In genomic region chr8:126826328-126827285, GRCm38 (mm10) we compare ENCODE assay signal across 9 mouse cellular contexts.
A peak's percentile ranks its signal among the peaks of the same experiment; 100 is the strongest.
DNase-seq lines count a peak whose midpoint lies in the region; ATAC-seq lines count a peak whose summit lies in the region.
"Had no signal": no experiment of that assay in that cellular context is flagged by ENCODE, and none has a peak within 500 bp of the region (broad histone marks: within the 10 kb centered on the region; RNA-seq: fewer than 3 reads in every experiment).

No protein-coding gene starts in this region.

- H3K36me3 ChIP-seq in embryonic facial prominence, embryonic 13.5 days: no peaks in the 10 kb centered on the region
- H3K36me3 ChIP-seq in heart, embryonic 12.5 days: no peaks in the 10 kb centered on the region
- no peaks in the 10 kb centered on the region for H3K36me3 ChIP-seq in lung, embryonic 15.5 days

- H3K4me2 ChIP-seq in embryonic facial prominence, embryonic 13.5 days: peak overlapping the region; percentile 24; the same call in 1 of the 2 replicates
- H3K4me2 ChIP-seq in heart, embryonic 12.5 days: peak overlapping the region; percentile 47
- H3K4me2 ChIP-seq in lung, embryonic 15.5 days: peak overlapping the region; percentile 17

- ATAC-seq in embryonic facial prominence, embryonic 13.5 days (ENCODE audit: insufficient number of reproducible peaks, insufficient read depth, low FRiP score, low TSS enrichment, low read depth): peak; percentile 74
- ATAC-seq in heart, embryonic 12.5 days (ENCODE audit: insufficient number of reproducible peaks, low FRiP score): peak; percentile 79
- ATAC-seq in lung, embryonic 15.5 days (ENCODE audit: borderline replicate concordance, extremely low read depth, low FRiP score, low TSS enrichment): peak; percentile 83

- DNase-seq in 3134 (ENCODE audit: extremely low read depth, insufficient read length, low spot score) (peak; percentile 76), MN1 (ENCODE audit: low spot score) (peak; percentile 90)
- DNase-seq in kidney, adult 9 months: peak; percentile 85
- DNase-seq in skeletal muscle tissue, adult 2 months (ENCODE audit: low read depth, low spot score): peak; percentile 70
- DNase-seq in cerebellum, adult 9-10 months: no peak

- H3K27ac ChIP-seq in embryonic facial prominence, embryonic 13.5 days: peak overlapping the region; percentile 99
- H3K27ac ChIP-seq in heart, embryonic 12.5 days (ENCODE audit: poor library complexity, severe bottlenecking): peak overlapping the region; percentile 97
- peak overlapping the region; percentile 99 for H3K27ac ChIP-seq in lung, embryonic 15.5 days

- H3K27me3 ChIP-seq in embryonic facial prominence, embryonic 13.5 days: no peaks in the 10 kb centered on the region
- no peaks in the 10 kb centered on the region for H3K27me3 ChIP-seq in heart, embryonic 12.5 days (replicated peaks)
- no peaks in the 10 kb centered on the region for H3K27me3 ChIP-seq in lung, embryonic 15.5 days

- no peak overlapping the region for H3K4me3 ChIP-seq in embryonic facial prominence, embryonic 13.5 days
- H3K4me3 ChIP-seq in heart, embryonic 12.5 days: no peak overlapping the region
- H3K4me3 ChIP-seq in lung, embryonic 15.5 days: no peak overlapping the region
- H3K4me3 ChIP-seq: erythroblast, embryonic 14.5 days had no signal

- H3K9me3 ChIP-seq in embryonic facial prominence, embryonic 13.5 days: no peaks in the 10 kb centered on the region
- H3K9me3 ChIP-seq in heart, embryonic 12.5 days (replicated peaks): no peaks in the 10 kb centered on the region
- no peaks in the 10 kb centered on the region for H3K9me3 ChIP-seq in lung, embryonic 15.5 days

- WGBS in embryonic facial prominence, embryonic 13.5 days: 2% methylated on average over 11 of the region's 11 CpGs
- 11% methylated on average over 11 of the region's 11 CpGs for WGBS in heart, embryonic 12.5 days
- WGBS in lung, embryonic 15.5 days: 4% methylated on average over 11 of the region's 11 CpGs

- peaks cover 69% of the 10 kb centered on the region for H3K4me1 ChIP-seq in embryonic facial prominence, embryonic 13.5 days
- H3K4me1 ChIP-seq in heart, embryonic 12.5 days (replicated peaks): peaks cover 69% of the 10 kb centered on the region
- H3K4me1 ChIP-seq in lung, embryonic 15.5 days: peaks cover 69% of the 10 kb centered on the region

- peak overlapping the region; percentile 54 for H3K9ac ChIP-seq in embryonic facial prominence, embryonic 13.5 days
- peak overlapping the region; percentile 64 for H3K9ac ChIP-seq in heart, embryonic 12.5 days
- H3K9ac ChIP-seq in lung, embryonic 15.5 days: peak overlapping the region; percentile 33; the same call in 1 of the 2 replicates
